Mouse (Mus musculus) lung, postnatal 36 days (tissue): Measurements from ENCODE around the gene Psmb9.

Experiments used
- DNase-seq: peaks from one replicate; pipeline ENCODE4 v3.0.0; 2022; ENCODE audit warnings: mixed read lengths

Gene Psmb9

GRCm38 (mm10) chr17:34135297-34136224 lies 52.0 kb downstream of the Psmb9 start:
- peak; percentile 99 for DNase-seq

- no peak for DNase-seq
Observed at GRCm38 (mm10) chr17:34134451-34134850, 53.1 kb downstream of the Psmb9 start.

GRCm38 (mm10) chr17:34133289-34133688 lies 54.3 kb downstream of the Psmb9 start:
- DNase-seq, result peak; percentile 47
